Mouse (Mus musculus) megakaryocyte, embryonic 14.5 days (primary cell): Measurements from ENCODE around the gene Klhl22.

ENCODE experiments used
- FLI1 ChIP-seq: IDR thresholded peaks from 2 replicates; pipeline ENCODE4 v1.6.1; 2012; ENCODE audit warnings: low read length, inconsistent platforms, mixed read lengths
- GATA1 ChIP-seq: IDR thresholded peaks from 3 replicates; pipeline ENCODE4 v1.6.1; 2012; ENCODE audit warnings: mixed read lengths, low read length, inconsistent platforms, borderline replicate concordance

DNA sequence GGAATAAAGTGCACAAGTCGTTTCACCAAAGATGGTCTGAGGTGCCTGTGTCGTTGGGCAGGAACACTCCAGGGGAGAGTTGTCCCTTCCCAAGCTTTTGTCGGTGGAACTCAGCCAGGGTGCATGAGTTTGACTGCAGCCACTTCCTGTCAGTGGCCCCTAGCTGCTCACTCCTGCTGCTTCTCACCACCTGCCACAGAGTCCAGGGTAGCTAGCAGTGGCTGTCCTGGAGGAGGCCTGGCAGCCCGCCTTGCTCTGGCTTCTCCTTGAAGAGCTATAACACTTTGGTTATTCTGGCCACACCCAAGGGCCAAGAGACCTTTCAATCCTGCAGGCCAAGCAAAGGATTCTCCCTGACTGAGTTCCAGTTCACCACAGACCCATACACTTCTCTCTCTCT lies 23.3 kb upstream of the Klhl22 start:
- TF ChIP-seq GATA1 (no peak), FLI1 (no peak)
